Mouse (Mus musculus): ENCODE results near the gene Eif2b3. TPM values are rescaled to one million over a fixed set of nuclear protein-coding genes. Genes with fewer than 3 reads are reported as not detected.

Eif2b3 gene
- polyA plus RNA-seq, 1 experiment: 0.58 TPM

- Histone ChIP-seq H3K4me3 (replicated peaks) (no peak overlapping the region), H3K4me1 (ENCODE audit: control insufficient read depth) (no peaks in the 10 kb centered on the region; the same call in 1 of the 2 replicates), H3K36me3 (ENCODE audit: control insufficient read depth) (no peaks in the 10 kb centered on the region), H3K9me3 (ENCODE audit: control insufficient read depth, low read length) (no peaks in the 10 kb centered on the region), H3K27me3 (ENCODE audit: control insufficient read depth) (no peaks in the 10 kb centered on the region)
- TF ChIP-seq GATA1 (IDR thresholded peaks at IDR 0.05; ENCODE audit: low read length) (no peak), TAL1 (IDR thresholded peaks at IDR 0.05; ENCODE audit: low read length) (no peak)
Measured at GRCm38 (mm10) chr4:117110249-117110648, 91.0 kb downstream of the Eif2b3 start.

GRCm38 (mm10) chr4:117110985-117111384, 91.8 kb downstream of the Eif2b3 start:
- TF ChIP-seq GATA1 (IDR thresholded peaks at IDR 0.05; ENCODE audit: low read length) (no peak), TAL1 (IDR thresholded peaks at IDR 0.05; ENCODE audit: low read length) (no peak)
- no peaks in the 10 kb centered on the region; the same call in 1 of the 2 replicates for H3K4me1 ChIP-seq (ENCODE audit: control insufficient read depth)
- H3K9me3 ChIP-seq (ENCODE audit: control insufficient read depth, low read length): no peaks in the 10 kb centered on the region
- H3K4me3 ChIP-seq (replicated peaks): no peak overlapping the region
- H3K36me3 ChIP-seq (ENCODE audit: control insufficient read depth): no peaks in the 10 kb centered on the region
- no peaks in the 10 kb centered on the region for H3K27me3 ChIP-seq (ENCODE audit: control insufficient read depth)

- H3K27me3 ChIP-seq (ENCODE audit: control insufficient read depth): no peaks in the 10 kb centered on the region
- H3K9me3 ChIP-seq (ENCODE audit: control insufficient read depth, low read length): no peaks in the 10 kb centered on the region
- H3K4me1 ChIP-seq (ENCODE audit: control insufficient read depth): no peaks in the 10 kb centered on the region; the same call in 1 of the 2 replicates
- H3K36me3 ChIP-seq (ENCODE audit: control insufficient read depth): no peaks in the 10 kb centered on the region
- H3K4me3 ChIP-seq (replicated peaks): no peak overlapping the region
- TF ChIP-seq GATA1 (IDR thresholded peaks at IDR 0.05; ENCODE audit: low read length): no peak
- no peak for TF ChIP-seq TAL1 (IDR thresholded peaks at IDR 0.05; ENCODE audit: low read length)
Measured at GRCm38 (mm10) chr4:117113237-117113636, 94.0 kb downstream of the Eif2b3 start.

- Histone ChIP-seq H3K9me3 (ENCODE audit: control insufficient read depth, low read length) (no peaks in the 10 kb centered on the region), H3K4me1 (ENCODE audit: control insufficient read depth) (peaks cover 14% of the 10 kb centered on the region), H3K36me3 (ENCODE audit: control insufficient read depth) (no peaks in the 10 kb centered on the region; the same call in 1 of the 2 replicates), H3K27me3 (ENCODE audit: control insufficient read depth) (no peaks in the 10 kb centered on the region), H3K4me3 (replicated peaks) (no peak overlapping the region)
- TF ChIP-seq TAL1 (IDR thresholded peaks at IDR 0.05; ENCODE audit: low read length) (no peak), GATA1 (IDR thresholded peaks at IDR 0.05; ENCODE audit: low read length) (no peak)
Measured at GRCm38 (mm10) chr4:117115592-117115991, 96.4 kb downstream of the Eif2b3 start.

- Histone ChIP-seq H3K4me1 (ENCODE audit: control insufficient read depth) (peaks cover 23% of the 10 kb centered on the region), H3K4me3 (replicated peaks) (no peak overlapping the region), H3K27me3 (ENCODE audit: control insufficient read depth) (no peaks in the 10 kb centered on the region), H3K9me3 (ENCODE audit: control insufficient read depth, low read length) (no peaks in the 10 kb centered on the region), H3K36me3 (ENCODE audit: control insufficient read depth) (no peaks in the 10 kb centered on the region; the same call in 1 of the 2 replicates)
- TF ChIP-seq GATA1 (IDR thresholded peaks at IDR 0.05; ENCODE audit: low read length): no peak
- no peak for TF ChIP-seq TAL1 (IDR thresholded peaks at IDR 0.05; ENCODE audit: low read length)
Measured at GRCm38 (mm10) chr4:117117931-117118330, 98.7 kb downstream of the Eif2b3 start.

- Histone ChIP-seq H3K9me3 (ENCODE audit: control insufficient read depth, low read length) (no peaks in the 10 kb centered on the region), H3K4me3 (replicated peaks) (peak overlapping the region; percentile 82), H3K36me3 (ENCODE audit: control insufficient read depth) (no peaks in the 10 kb centered on the region; the same call in 1 of the 2 replicates), H3K4me1 (ENCODE audit: control insufficient read depth) (peaks cover 35% of the 10 kb centered on the region), H3K27me3 (ENCODE audit: control insufficient read depth) (no peaks in the 10 kb centered on the region)
- TF ChIP-seq TAL1 (IDR thresholded peaks at IDR 0.05; ENCODE audit: low read length) (no peak), GATA1 (IDR thresholded peaks at IDR 0.05; ENCODE audit: low read length) (no peak)
Measured at GRCm38 (mm10) chr4:117119636-117120035, 100.4 kb downstream of the Eif2b3 start.

- Histone ChIP-seq H3K27me3 (ENCODE audit: control insufficient read depth) (no peaks in the 10 kb centered on the region), H3K4me3 (replicated peaks) (peak overlapping the region; percentile 82), H3K9me3 (ENCODE audit: control insufficient read depth, low read length) (no peaks in the 10 kb centered on the region), H3K4me1 (ENCODE audit: control insufficient read depth) (peaks cover 39% of the 10 kb centered on the region), H3K36me3 (ENCODE audit: control insufficient read depth) (no peaks in the 10 kb centered on the region; the same call in 1 of the 2 replicates)
- TF ChIP-seq TAL1 (IDR thresholded peaks at IDR 0.05; ENCODE audit: low read length): no peak
- TF ChIP-seq GATA1 (IDR thresholded peaks at IDR 0.05; ENCODE audit: low read length): no peak
Measured at GRCm38 (mm10) chr4:117120052-117120444, 100.8 kb downstream of the Eif2b3 start.

- peak overlapping the region; percentile 82 for H3K4me3 ChIP-seq (replicated peaks)
- no peaks in the 10 kb centered on the region for H3K27me3 ChIP-seq (ENCODE audit: control insufficient read depth)
- TF ChIP-seq GATA1 (IDR thresholded peaks at IDR 0.05; ENCODE audit: low read length): no peak
- no peak for TF ChIP-seq TAL1 (IDR thresholded peaks at IDR 0.05; ENCODE audit: low read length)
- H3K4me1 ChIP-seq (ENCODE audit: control insufficient read depth): peaks cover 46% of the 10 kb centered on the region
- no peaks in the 10 kb centered on the region for H3K9me3 ChIP-seq (ENCODE audit: control insufficient read depth, low read length)
- no peaks in the 10 kb centered on the region; the same call in 1 of the 2 replicates for H3K36me3 ChIP-seq (ENCODE audit: control insufficient read depth)
Measured at GRCm38 (mm10) chr4:117120445-117121414, 101.5 kb downstream of the Eif2b3 start.

GRCm38 (mm10) chr4:117122209-117122608, 103.0 kb downstream of the Eif2b3 start:
- no peaks in the 10 kb centered on the region; the same call in 1 of the 2 replicates for H3K36me3 ChIP-seq (ENCODE audit: control insufficient read depth)
- H3K9me3 ChIP-seq (ENCODE audit: control insufficient read depth, low read length): no peaks in the 10 kb centered on the region
- no peak overlapping the region for H3K4me3 ChIP-seq (replicated peaks)
- peaks cover 55% of the 10 kb centered on the region for H3K4me1 ChIP-seq (ENCODE audit: control insufficient read depth)
- TF ChIP-seq GATA1 (IDR thresholded peaks at IDR 0.05; ENCODE audit: low read length): no peak
- TF ChIP-seq TAL1 (IDR thresholded peaks at IDR 0.05; ENCODE audit: low read length): no peak
- H3K27me3 ChIP-seq (ENCODE audit: control insufficient read depth): no peaks in the 10 kb centered on the region

Data from erythroblast, embryonic 14.5 days (primary cell).